Mouse (Mus musculus): ENCODE measurements around the gene C1galt1. TPM values are rescaled to one million over a fixed set of nuclear protein-coding genes. Genes with fewer than 3 reads are reported as not detected.

C1galt1 gene
- polyA plus RNA-seq, 1 experiment from 2014 or later, result 5.3 TPM

- no peak for ATAC-seq (ENCODE audit: low FRiP score, low TSS enrichment)
- H3K9ac ChIP-seq (ENCODE audit: low read depth, low read length), result no peak overlapping the region
Measured at GRCm38 (mm10) chr6:7885994-7886684, 41.5 kb downstream of the C1galt1 start.

DNA sequence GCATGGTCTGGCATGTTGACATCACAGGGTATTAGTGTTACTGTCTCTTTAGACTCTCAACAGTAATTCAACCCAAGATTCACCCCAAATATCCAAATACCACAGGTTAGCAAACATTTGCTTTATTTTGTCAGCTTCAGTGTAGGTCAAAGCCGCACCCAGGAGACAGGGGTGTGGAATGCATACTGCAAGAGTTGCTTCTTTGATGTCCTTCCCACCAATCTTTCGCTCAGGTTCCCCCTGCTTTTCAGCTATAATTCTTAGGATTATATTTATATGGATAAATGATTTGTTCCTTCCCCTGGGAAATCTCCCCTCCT lies 42.0 kb downstream of the C1galt1 start:
- no peaks in the 10 kb centered on the region for H3K4me1 ChIP-seq (ENCODE audit: control insufficient read depth, insufficient read depth, low read length)
- no peak for ATAC-seq (ENCODE audit: low FRiP score, low TSS enrichment)
- WGBS, result 75% methylated on average over 2 of the region's 2 CpGs

More at GRCm38 (mm10) chr6:7885994-7886684, 41.5 kb downstream of the C1galt1 start:
- Histone ChIP-seq H3K27me3 (ENCODE audit: control insufficient read depth, insufficient read depth, low read length) (no peaks in the 10 kb centered on the region), H3K9me3 (ENCODE audit: control insufficient read depth, low read length) (no peaks in the 10 kb centered on the region), H3K4me3 (ENCODE audit: low read length) (no peak overlapping the region), H3K27ac (ENCODE audit: low read depth, low read length) (no peak overlapping the region), H3K4me1 (ENCODE audit: control insufficient read depth, insufficient read depth, low read length) (no peaks in the 10 kb centered on the region), H3K36me3 (ENCODE audit: control insufficient read depth, insufficient read depth, low read length) (no peaks in the 10 kb centered on the region), H3K4me2 (replicated peaks; ENCODE audit: low read depth, low read length) (no peak overlapping the region)
- WGBS, result 70% methylated on average over 5 of the region's 5 CpGs

DNA sequence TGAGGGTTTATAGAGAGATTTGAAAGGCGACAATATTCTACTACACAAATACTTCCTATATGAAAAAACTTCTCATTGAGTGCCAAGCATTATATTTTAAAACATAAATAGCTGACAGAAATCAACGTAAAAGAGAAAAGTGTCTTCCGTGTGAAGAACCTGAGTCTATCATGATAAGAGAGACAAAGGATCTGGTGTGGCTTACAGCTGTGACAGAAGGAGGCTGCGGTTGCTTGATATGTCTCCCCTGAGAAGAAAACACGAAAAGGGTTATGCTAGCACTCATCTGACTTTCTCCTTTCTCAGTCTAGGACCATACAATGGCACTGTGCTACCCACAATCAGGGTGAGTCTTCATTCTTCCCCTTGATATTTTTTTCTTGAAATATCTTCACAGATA lies 51.7 kb downstream of the C1galt1 start:
- no peaks in the 10 kb centered on the region for H3K4me1 ChIP-seq (ENCODE audit: control insufficient read depth, insufficient read depth, low read length)
- no peaks in the 10 kb centered on the region for H3K27me3 ChIP-seq (ENCODE audit: control insufficient read depth, insufficient read depth, low read length)
- no peak overlapping the region for H3K27ac ChIP-seq (ENCODE audit: low read depth, low read length)
- no peak overlapping the region for H3K4me2 ChIP-seq (replicated peaks; ENCODE audit: low read depth, low read length)
- no peak for ATAC-seq (ENCODE audit: low FRiP score, low TSS enrichment)
- 89% methylated on average over 5 of the region's 5 CpGs for WGBS
- H3K4me3 ChIP-seq (ENCODE audit: low read length), result no peak overlapping the region
- H3K9ac ChIP-seq (ENCODE audit: low read depth, low read length), result no peak overlapping the region
- no peaks in the 10 kb centered on the region for H3K36me3 ChIP-seq (ENCODE audit: control insufficient read depth, insufficient read depth, low read length)
- no peaks in the 10 kb centered on the region for H3K9me3 ChIP-seq (ENCODE audit: control insufficient read depth, low read length)

More for the DNA sequence above, 42.0 kb downstream of the C1galt1 start:
- Histone ChIP-seq H3K36me3 (ENCODE audit: control insufficient read depth, insufficient read depth, low read length) (no peaks in the 10 kb centered on the region), H3K4me3 (ENCODE audit: low read length) (no peak overlapping the region), H3K9me3 (ENCODE audit: control insufficient read depth, low read length) (no peaks in the 10 kb centered on the region), H3K9ac (ENCODE audit: low read depth, low read length) (no peak overlapping the region), H3K27ac (ENCODE audit: low read depth, low read length) (no peak overlapping the region), H3K4me2 (replicated peaks; ENCODE audit: low read depth, low read length) (no peak overlapping the region), H3K27me3 (ENCODE audit: control insufficient read depth, insufficient read depth, low read length) (no peaks in the 10 kb centered on the region)

DNA sequence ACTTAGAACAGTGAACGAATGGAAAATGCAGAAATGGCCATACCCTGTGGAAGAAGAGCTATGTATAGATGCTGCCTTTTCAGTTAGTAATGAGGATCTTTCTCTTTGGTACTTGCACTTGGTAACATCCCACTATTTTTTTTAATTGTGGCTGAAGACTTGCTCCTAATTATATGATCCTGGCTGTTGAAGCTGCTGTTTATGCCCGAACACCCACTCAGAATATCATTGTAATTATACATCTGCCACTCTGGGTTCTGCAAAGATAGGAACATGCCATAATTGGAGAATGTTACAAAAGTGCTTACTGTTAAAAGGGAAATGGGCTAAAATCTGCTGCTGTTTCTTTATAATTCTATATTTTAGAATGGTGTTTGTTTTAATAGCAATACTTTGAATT lies 67.4 kb downstream of the C1galt1 start:
- Histone ChIP-seq H3K9ac (ENCODE audit: low read depth, low read length) (no peak overlapping the region), H3K4me1 (ENCODE audit: control insufficient read depth, insufficient read depth, low read length) (no peaks in the 10 kb centered on the region), H3K27me3 (ENCODE audit: control insufficient read depth, insufficient read depth, low read length) (no peaks in the 10 kb centered on the region), H3K27ac (ENCODE audit: low read depth, low read length) (no peak overlapping the region), H3K4me3 (ENCODE audit: low read length) (no peak overlapping the region), H3K9me3 (ENCODE audit: control insufficient read depth, low read length) (no peaks in the 10 kb centered on the region), H3K4me2 (replicated peaks; ENCODE audit: low read depth, low read length) (no peak overlapping the region), H3K36me3 (ENCODE audit: control insufficient read depth, insufficient read depth, low read length) (no peaks in the 10 kb centered on the region)
- WGBS, result 80% methylated on average over 2 of the region's 2 CpGs
- no peak for ATAC-seq (ENCODE audit: low FRiP score, low TSS enrichment)

Other genes starting within 250 kb of the C1galt1 start
- 31.2 and 34.8 TPM in 2 replicates for gene Asns, start 151.6 kb upstream of the C1galt1 start, polyA plus RNA-seq (2014; fragmentation: Nextera tagmentation; extraction: Ambion mirVana)

Measured in kidney, embryonic 14.5 days (tissue).